Mouse (Mus musculus): ENCODE measurements around the gene Jag1. TPM values are rescaled to one million over a fixed set of nuclear protein-coding genes. Genes with fewer than 3 reads are reported as not detected.

Gene Jag1
- polyA plus RNA-seq, 1 experiment from 2014 or later, result 1.2 TPM

GRCm38 (mm10) chr2:137098269-137099035 lies 18.0 kb downstream of the Jag1 start:
- no peaks in the 10 kb centered on the region for H3K27me3 ChIP-seq
- no peak for DNase-seq
- H3K27ac ChIP-seq, result no peak overlapping the region
- H3K9ac ChIP-seq, result no peak overlapping the region
- 48% methylated on average over 11 of the region's 11 CpGs for WGBS (ENCODE audit: insufficient replicate concordance)
- H3K36me3 ChIP-seq, result no peaks in the 10 kb centered on the region
- ATAC-seq (ENCODE audit: low read depth), result no peak
- H3K4me2 ChIP-seq, result no peak overlapping the region
- H3K4me1 ChIP-seq (replicated peaks), result 0 out of 2 replicates have a peak, but pooled peaks cover 2% of the 10 kb centered on the region
- no peak overlapping the region for H3K4me3 ChIP-seq (replicated peaks)
- H3K9me3 ChIP-seq (replicated peaks), result no peaks in the 10 kb centered on the region

GRCm38 (mm10) chr2:137096981-137097460 lies 19.4 kb downstream of the Jag1 start:
- no peak overlapping the region for H3K4me2 ChIP-seq
- no peak overlapping the region for H3K4me3 ChIP-seq (replicated peaks)
- no peaks in the 10 kb centered on the region for H3K27me3 ChIP-seq
- ATAC-seq (ENCODE audit: low read depth), result no peak
- WGBS (ENCODE audit: insufficient replicate concordance), result 35% methylated on average over 5 of the region's 5 CpGs
- no peaks in the 10 kb centered on the region for H3K36me3 ChIP-seq
- no peak overlapping the region for H3K27ac ChIP-seq
- no peaks in the 10 kb centered on the region for H3K9me3 ChIP-seq (replicated peaks)
- no peak overlapping the region for H3K9ac ChIP-seq
- no peak for DNase-seq
- 0 out of 2 replicates have a peak, but pooled peaks cover 2% of the 10 kb centered on the region for H3K4me1 ChIP-seq (replicated peaks)

GRCm38 (mm10) chr2:137094301-137094700 lies 22.1 kb downstream of the Jag1 start:
- Histone ChIP-seq H3K9ac (no peak overlapping the region), H3K27ac (no peak overlapping the region), H3K4me3 (replicated peaks) (no peak overlapping the region), H3K9me3 (replicated peaks) (no peaks in the 10 kb centered on the region), H3K4me2 (no peak overlapping the region), H3K36me3 (peaks cover 5% of the 10 kb centered on the region; the same call in 1 of the 2 replicates), H3K4me1 (replicated peaks) (0 out of 2 replicates have a peak, but pooled peaks cover 2% of the 10 kb centered on the region), H3K27me3 (no peaks in the 10 kb centered on the region)
- 71% methylated on average over 8 of the region's 8 CpGs for WGBS (ENCODE audit: insufficient replicate concordance)
- no peak for DNase-seq
- no peak for ATAC-seq (ENCODE audit: low read depth)

- Histone ChIP-seq H3K9me3 (replicated peaks) (no peaks in the 10 kb centered on the region), H3K27me3 (no peaks in the 10 kb centered on the region), H3K36me3 (peaks cover 5% of the 10 kb centered on the region; the same call in 1 of the 2 replicates), H3K4me3 (replicated peaks) (no peak overlapping the region), H3K4me1 (replicated peaks) (no peaks in the 10 kb centered on the region), H3K27ac (no peak overlapping the region), H3K4me2 (no peak overlapping the region), H3K9ac (no peak overlapping the region)
- 73% methylated on average over 7 of the region's 7 CpGs for WGBS (ENCODE audit: insufficient replicate concordance)
- ATAC-seq (ENCODE audit: low read depth), result no peak
- no peak for DNase-seq
These were observed 23.2 kb downstream of the Jag1 start for GRCm38 (mm10) chr2:137093298-137093630.

- H3K4me1 ChIP-seq (replicated peaks), result no peaks in the 10 kb centered on the region
- no peak for ATAC-seq (ENCODE audit: low read depth)
- peaks cover 5% of the 10 kb centered on the region; the same call in 1 of the 2 replicates for H3K36me3 ChIP-seq
- no peaks in the 10 kb centered on the region for H3K9me3 ChIP-seq (replicated peaks)
- H3K27ac ChIP-seq, result no peak overlapping the region
- no peak for DNase-seq
- no peak overlapping the region for H3K4me3 ChIP-seq (replicated peaks)
- 57% methylated on average over 10 of the region's 10 CpGs for WGBS (ENCODE audit: insufficient replicate concordance)
- H3K27me3 ChIP-seq, result no peaks in the 10 kb centered on the region
- H3K4me2 ChIP-seq, result no peak overlapping the region
- H3K9ac ChIP-seq, result no peak overlapping the region
These were observed 23.7 kb downstream of the Jag1 start for GRCm38 (mm10) chr2:137092523-137093297.

- Histone ChIP-seq H3K36me3 (peaks cover 5% of the 10 kb centered on the region; the same call in 1 of the 2 replicates), H3K9me3 (replicated peaks) (no peaks in the 10 kb centered on the region), H3K27ac (no peak overlapping the region), H3K9ac (no peak overlapping the region), H3K4me2 (no peak overlapping the region), H3K4me3 (replicated peaks) (no peak overlapping the region), H3K4me1 (replicated peaks) (no peaks in the 10 kb centered on the region), H3K27me3 (no peaks in the 10 kb centered on the region)
- WGBS (ENCODE audit: insufficient replicate concordance), result 54% methylated on average over 11 of the region's 11 CpGs
- no peak for ATAC-seq (ENCODE audit: low read depth)
- DNase-seq, result no peak
These were observed 24.5 kb downstream of the Jag1 start for GRCm38 (mm10) chr2:137091766-137092522.

- Histone ChIP-seq H3K27me3 (no peaks in the 10 kb centered on the region), H3K27ac (no peak overlapping the region), H3K4me1 (replicated peaks) (no peaks in the 10 kb centered on the region), H3K4me2 (no peak overlapping the region), H3K9me3 (replicated peaks) (no peaks in the 10 kb centered on the region), H3K36me3 (peaks cover 5% of the 10 kb centered on the region; the same call in 1 of the 2 replicates), H3K4me3 (replicated peaks) (no peak overlapping the region), H3K9ac (no peak overlapping the region)
- 62% methylated on average over 6 of the region's 6 CpGs for WGBS (ENCODE audit: insufficient replicate concordance)
- ATAC-seq (ENCODE audit: low read depth) (no peak), DNase-seq (no peak)
These were observed 28.7 kb downstream of the Jag1 start for GRCm38 (mm10) chr2:137087705-137088104.

- no peak for ATAC-seq (ENCODE audit: low read depth)
- no peak for DNase-seq
- H3K27me3 ChIP-seq, result no peaks in the 10 kb centered on the region
- H3K9me3 ChIP-seq (replicated peaks), result no peaks in the 10 kb centered on the region
- H3K36me3 ChIP-seq, result peaks cover 5% of the 10 kb centered on the region; the same call in 1 of the 2 replicates
- H3K4me1 ChIP-seq (replicated peaks), result no peaks in the 10 kb centered on the region
- no peak overlapping the region for H3K9ac ChIP-seq
- 73% methylated on average over 14 of the region's 14 CpGs for WGBS (ENCODE audit: insufficient replicate concordance)
- H3K27ac ChIP-seq, result no peak overlapping the region
- no peak overlapping the region for H3K4me3 ChIP-seq (replicated peaks)
- no peak overlapping the region for H3K4me2 ChIP-seq
These were observed 29.6 kb downstream of the Jag1 start for GRCm38 (mm10) chr2:137086621-137087395.

GRCm38 (mm10) chr2:137085257-137085656 lies 31.2 kb downstream of the Jag1 start:
- H3K4me1 ChIP-seq (replicated peaks), result no peaks in the 10 kb centered on the region
- H3K36me3 ChIP-seq, result no peaks in the 10 kb centered on the region
- no peaks in the 10 kb centered on the region for H3K27me3 ChIP-seq
- H3K9me3 ChIP-seq (replicated peaks), result no peaks in the 10 kb centered on the region
- H3K27ac ChIP-seq, result no peak overlapping the region
- no peak overlapping the region for H3K9ac ChIP-seq
- ATAC-seq (ENCODE audit: low read depth), result no peak
- no peak overlapping the region for H3K4me2 ChIP-seq
- no peak overlapping the region for H3K4me3 ChIP-seq (replicated peaks)
- no peak for DNase-seq
- 53% methylated on average over 8 of the region's 8 CpGs for WGBS (ENCODE audit: insufficient replicate concordance)

GRCm38 (mm10) chr2:137082896-137083620 lies 33.4 kb downstream of the Jag1 start:
- no peaks in the 10 kb centered on the region for H3K27me3 ChIP-seq
- 79% methylated on average over 24 of the region's 24 CpGs for WGBS (ENCODE audit: insufficient replicate concordance)
- DNase-seq, result no peak
- H3K9ac ChIP-seq, result no peak overlapping the region
- ATAC-seq (ENCODE audit: low read depth), result no peak
- no peaks in the 10 kb centered on the region for H3K4me1 ChIP-seq (replicated peaks)
- no peak overlapping the region for H3K4me2 ChIP-seq
- no peak overlapping the region for H3K4me3 ChIP-seq (replicated peaks)
- no peak overlapping the region for H3K27ac ChIP-seq
- no peaks in the 10 kb centered on the region for H3K36me3 ChIP-seq
- no peaks in the 10 kb centered on the region for H3K9me3 ChIP-seq (replicated peaks)

All from liver, embryonic 13.5 days (tissue).